Mouse (Mus musculus) erythroblast, embryonic 14.5 days (primary cell): Measurements from ENCODE around the gene Sh3glb1.

Source experiments
- GATA1 ChIP-seq: IDR thresholded peaks from 2 replicates; pipeline ENCODE4 v1.6.1; 2012; ENCODE audit warnings: low read length, inconsistent platforms, mixed read lengths
- TAL1 ChIP-seq: IDR thresholded peaks from 3 replicates; pipeline ENCODE4 v1.6.1; 2012; ENCODE audit warnings: low read length, inconsistent platforms, mixed read lengths

DNA sequence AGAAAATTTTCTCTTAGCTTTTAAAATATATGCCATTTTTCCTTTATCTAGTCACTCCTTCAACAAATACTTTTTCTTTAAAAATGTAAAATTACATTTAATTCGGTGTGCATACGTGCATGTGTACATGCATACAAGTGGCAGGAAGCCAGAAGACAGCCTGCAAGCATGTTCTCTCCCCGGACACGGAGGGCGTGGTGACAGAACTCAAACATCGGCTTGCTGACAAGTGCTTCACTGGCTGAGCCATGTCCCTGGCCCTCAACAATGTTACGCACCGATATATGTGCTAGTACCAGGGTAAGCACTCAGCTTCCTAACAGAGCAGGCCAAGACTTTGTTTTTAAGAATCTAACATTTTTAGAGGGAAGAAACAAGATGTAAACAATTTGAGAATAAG lies 5.5 kb downstream of the Sh3glb1 start:
- TF ChIP-seq TAL1 (no peak), GATA1 (no peak)
